Mouse (Mus musculus) heart, embryonic 13.5 days (tissue): Measurements from ENCODE around the gene Aloxe3. TPM values are rescaled to one million over a fixed set of nuclear protein-coding genes. Genes with fewer than 3 reads are reported as not detected.

Experiments
- ATAC-seq: fragments of 200-750 bp; cut with Nextera tagmentation; 2 replicates; pipeline ENCODE4 v1.8.0; 2017; ENCODE audit warnings: moderate TSS enrichment; ENCODE audit not compliant: insufficient number of reproducible peaks, low FRiP score, low TSS enrichment; ENCODE audit errors: extremely low read depth
- H3K27ac ChIP-seq: fragments of 300-500 bp; sonication (generic); replicated peaks from 2 replicates; pipeline ENCODE4 v1.5.1; 2015; ENCODE audit warnings: moderate library complexity, mild to moderate bottlenecking, inconsistent platforms
- H3K27me3 ChIP-seq: fragments of 300-500 bp; sonication (generic); replicated peaks from 2 replicates; pipeline ENCODE4 v1.6.1; 2015; ENCODE audit warnings: mild to moderate bottlenecking, inconsistent platforms
- H3K36me3 ChIP-seq: fragments of 300-500 bp; sonication (generic); 2 replicates; pipeline ENCODE4 v1.6.1; 2015; ENCODE audit warnings: mild to moderate bottlenecking, inconsistent platforms
- H3K4me1 ChIP-seq: fragments of 300-500 bp; sonication (generic); 2 replicates; pipeline ENCODE4 v1.6.1; 2015; ENCODE audit warnings: inconsistent platforms
- H3K4me2 ChIP-seq: fragments of 300-500 bp; sonication (generic); 2 replicates; pipeline ENCODE4 v1.6.1; 2015; ENCODE audit warnings: inconsistent platforms, mild to moderate bottlenecking, moderate library complexity
- H3K4me3 ChIP-seq: fragments of 300-500 bp; sonication (generic); 2 replicates; pipeline ENCODE4 v1.5.1; 2015; ENCODE audit warnings: moderate library complexity, mild to moderate bottlenecking, inconsistent platforms
- H3K9ac ChIP-seq: fragments of 300-500 bp; sonication (generic); 2 replicates; pipeline ENCODE4 v1.6.1; 2015; ENCODE audit warnings: inconsistent platforms, mild to moderate bottlenecking, moderate library complexity
- H3K9me3 ChIP-seq: fragments of 300-500 bp; sonication (generic); 2 replicates; pipeline ENCODE4 v1.6.1; 2016; ENCODE audit warnings: inconsistent platforms
- WGBS: fragments of 180-500 bp; shearing (Covaris S2); methylation state at CpG from one replicate; pipeline ENCODE4 v1.1.7; 2015; ENCODE audit warnings: mixed read lengths; 5-methylcytosine and 5-hydroxymethylcytosine counted together
- polyA plus RNA-seq: library from polyadenylated mRNA; unstranded; fragments of >200 nt; fragmentation: Nextera tagmentation; extraction: Ambion mirVana; gene quantifications from 2 replicates; pipeline ENCODE4 v1.2.1, GENCODE M21; 2015

The Aloxe3 gene
- polyA plus RNA-seq, 1 experiment from 2014 or later, result 0.13 TPM

GRCm38 (mm10) chr11:69102403-69102725 is 23.3 kb upstream of the Aloxe3 start:
- ATAC-seq, result no peak
- H3K9me3 ChIP-seq, result no peaks in the 10 kb centered on the region
- H3K9ac ChIP-seq, result no peak overlapping the region
- no peak overlapping the region for H3K27ac ChIP-seq
- no peak overlapping the region for H3K4me2 ChIP-seq
- peaks cover 70% of the 10 kb centered on the region for H3K36me3 ChIP-seq
- no peaks in the 10 kb centered on the region for H3K27me3 ChIP-seq
- 90% methylated on average over 7 of the region's 7 CpGs for whole genome bisulfite sequencing
- no peak overlapping the region for H3K4me3 ChIP-seq
- peaks cover 36% of the 10 kb centered on the region for H3K4me1 ChIP-seq

- H3K4me3 ChIP-seq, result no peak overlapping the region
- H3K27ac ChIP-seq, result no peak overlapping the region
- H3K36me3 ChIP-seq, result peaks cover 77% of the 10 kb centered on the region
- no peak overlapping the region for H3K9ac ChIP-seq
- H3K4me1 ChIP-seq, result peaks cover 28% of the 10 kb centered on the region
- no peak for ATAC-seq
- no peak overlapping the region for H3K4me2 ChIP-seq
- H3K9me3 ChIP-seq, result no peaks in the 10 kb centered on the region
- 93% methylated on average over 14 of the region's 14 CpGs for WGBS
- H3K27me3 ChIP-seq, result no peaks in the 10 kb centered on the region
Observed at GRCm38 (mm10) chr11:69103121-69103520, 22.6 kb upstream of the Aloxe3 start.

GRCm38 (mm10) chr11:69103531-69104435 is 21.9 kb upstream of the Aloxe3 start:
- Histone ChIP-seq H3K4me2 (no peak overlapping the region), H3K4me1 (peaks cover 21% of the 10 kb centered on the region), H3K9me3 (no peaks in the 10 kb centered on the region), H3K27ac (no peak overlapping the region), H3K4me3 (no peak overlapping the region), H3K27me3 (no peaks in the 10 kb centered on the region), H3K9ac (0 out of 2 replicates have a peak overlapping the region, but pooled peaks have one; percentile 7), H3K36me3 (peaks cover 84% of the 10 kb centered on the region)
- WGBS, result 91% methylated on average over 15 of the region's 15 CpGs
- no peak for ATAC-seq

DNA sequence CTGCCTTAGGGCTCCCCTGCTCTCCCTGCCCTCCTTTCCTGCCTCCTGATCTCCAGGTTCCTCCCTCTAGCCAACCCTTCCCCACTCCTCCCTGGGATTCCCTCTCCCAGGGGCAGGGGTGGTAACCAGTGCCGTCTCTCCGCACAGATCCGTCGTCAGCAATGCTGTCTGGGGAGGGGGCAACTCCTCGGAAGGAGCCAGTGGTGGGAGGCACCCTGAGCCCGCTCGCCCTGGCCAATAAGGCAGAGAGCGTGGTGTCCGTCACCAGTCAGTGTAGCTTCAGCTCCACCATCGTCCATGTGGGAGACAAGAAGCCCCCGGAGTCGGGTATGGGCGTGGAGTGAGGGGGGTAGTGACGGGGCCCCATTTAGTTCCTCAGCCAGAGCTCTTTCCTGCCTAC is 21.2 kb upstream of the Aloxe3 start:
- Histone ChIP-seq H3K4me3 (no peak overlapping the region), H3K9ac (no peak overlapping the region)

GRCm38 (mm10) chr11:69105227-69105626 is 20.5 kb upstream of the Aloxe3 start:
- Histone ChIP-seq H3K27me3 (no peaks in the 10 kb centered on the region), H3K4me1 (peaks cover 19% of the 10 kb centered on the region), H3K4me2 (no peak overlapping the region), H3K4me3 (no peak overlapping the region), H3K9ac (0 out of 2 replicates have a peak overlapping the region, but pooled peaks have one; percentile 50), H3K27ac (no peak overlapping the region), H3K9me3 (no peaks in the 10 kb centered on the region), H3K36me3 (peaks cover 95% of the 10 kb centered on the region)
- ATAC-seq, result no peak
- 82% methylated on average over 6 of the region's 6 CpGs for WGBS

More for the DNA sequence above, 21.2 kb upstream of the Aloxe3 start:
- peaks cover 91% of the 10 kb centered on the region for H3K36me3 ChIP-seq
- ATAC-seq, result no peak
- H3K9me3 ChIP-seq, result no peaks in the 10 kb centered on the region
- H3K4me1 ChIP-seq, result peaks cover 17% of the 10 kb centered on the region
- no peak overlapping the region for H3K27ac ChIP-seq
- no peak overlapping the region for H3K4me2 ChIP-seq
- WGBS, result 88% methylated on average over 13 of the region's 14 CpGs
- no peaks in the 10 kb centered on the region for H3K27me3 ChIP-seq

DNA sequence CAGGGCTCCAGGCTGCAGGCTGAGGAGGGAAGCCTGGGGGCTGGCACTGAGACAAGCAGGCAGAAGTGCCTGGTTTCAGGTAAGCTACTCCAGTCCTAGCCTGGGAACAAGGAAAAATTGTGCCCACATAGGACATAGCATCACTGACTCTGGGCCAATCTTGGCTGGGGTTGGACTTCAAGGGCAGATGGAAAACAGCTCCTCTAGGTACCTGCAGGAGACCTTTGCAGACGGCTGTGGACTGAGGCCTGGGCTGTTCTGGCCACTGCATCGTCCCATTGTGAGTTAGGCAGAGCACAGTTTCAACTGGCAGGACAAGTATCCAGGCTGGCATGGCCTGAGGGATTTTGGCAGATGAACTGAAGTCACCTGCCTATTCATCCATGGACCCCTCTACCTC is 19.9 kb upstream of the Aloxe3 start:
- peaks cover 13% of the 10 kb centered on the region for H3K4me1 ChIP-seq
- H3K9me3 ChIP-seq, result no peaks in the 10 kb centered on the region
- H3K27me3 ChIP-seq, result no peaks in the 10 kb centered on the region
- 83% methylated on average over 2 of the region's 2 CpGs for WGBS
- ATAC-seq, result no peak
- H3K27ac ChIP-seq, result no peak overlapping the region
- H3K4me3 ChIP-seq, result no peak overlapping the region
- H3K36me3 ChIP-seq, result peaks cover 91% of the 10 kb centered on the region
- H3K4me2 ChIP-seq, result no peak overlapping the region
- peak overlapping the region; percentile 10; the same call in 1 of the 2 replicates for H3K9ac ChIP-seq

DNA sequence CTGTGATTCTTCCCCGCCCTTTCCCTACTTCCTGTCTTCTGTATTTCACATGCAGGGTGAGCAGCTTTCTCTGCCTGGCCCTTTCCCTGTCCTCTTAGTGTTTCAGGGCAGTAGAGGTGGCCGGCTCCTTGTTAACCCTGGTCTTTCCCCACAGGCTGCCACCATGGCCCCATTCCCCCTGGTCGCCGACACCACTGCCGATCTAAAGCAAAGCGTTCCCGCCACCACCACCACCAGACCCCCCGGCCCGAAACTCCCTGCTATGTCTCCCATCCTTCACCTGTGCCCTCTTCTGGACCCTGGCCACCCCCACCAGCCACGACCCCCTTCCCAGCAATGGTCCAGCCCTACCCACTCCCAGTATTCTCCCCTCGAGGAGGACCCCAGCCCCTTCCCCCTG is 19.4 kb upstream of the Aloxe3 start:
- Histone ChIP-seq H3K4me2 (no peak overlapping the region), H3K9me3 (no peaks in the 10 kb centered on the region), H3K4me3 (no peak overlapping the region), H3K9ac (no peak overlapping the region), H3K27me3 (no peaks in the 10 kb centered on the region), H3K27ac (no peak overlapping the region), H3K4me1 (peaks cover 11% of the 10 kb centered on the region), H3K36me3 (peaks cover 86% of the 10 kb centered on the region)
- WGBS, result 90% methylated on average over 11 of the region's 11 CpGs
- ATAC-seq, result no peak

DNA sequence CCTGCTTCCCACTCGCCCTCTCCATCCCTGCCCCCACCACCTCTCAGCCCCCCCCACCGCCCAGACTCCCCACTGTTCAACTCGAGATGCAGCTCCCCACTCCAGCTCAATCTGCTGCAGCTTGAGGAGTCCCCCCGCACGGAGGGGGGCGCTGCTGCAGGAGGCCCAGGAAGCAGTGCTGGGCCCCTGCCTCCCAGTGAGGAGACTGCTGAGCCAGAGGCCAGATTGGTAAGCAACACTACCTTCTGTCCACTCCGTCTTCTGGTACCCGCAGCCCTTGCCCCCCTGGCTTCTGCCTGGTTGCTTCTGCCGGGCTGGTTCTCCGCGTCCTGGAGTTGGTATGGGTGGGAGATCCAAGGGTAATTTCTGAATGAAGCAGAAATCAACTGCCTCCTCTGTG is 18.9 kb upstream of the Aloxe3 start:
- Histone ChIP-seq H3K9ac (no peak overlapping the region), H3K36me3 (peaks cover 80% of the 10 kb centered on the region), H3K27me3 (no peaks in the 10 kb centered on the region), H3K4me3 (no peak overlapping the region), H3K9me3 (no peaks in the 10 kb centered on the region), H3K4me1 (peaks cover 17% of the 10 kb centered on the region), H3K27ac (no peak overlapping the region), H3K4me2 (no peak overlapping the region)
- WGBS, result 79% methylated on average over 11 of the region's 11 CpGs
- no peak for ATAC-seq

DNA sequence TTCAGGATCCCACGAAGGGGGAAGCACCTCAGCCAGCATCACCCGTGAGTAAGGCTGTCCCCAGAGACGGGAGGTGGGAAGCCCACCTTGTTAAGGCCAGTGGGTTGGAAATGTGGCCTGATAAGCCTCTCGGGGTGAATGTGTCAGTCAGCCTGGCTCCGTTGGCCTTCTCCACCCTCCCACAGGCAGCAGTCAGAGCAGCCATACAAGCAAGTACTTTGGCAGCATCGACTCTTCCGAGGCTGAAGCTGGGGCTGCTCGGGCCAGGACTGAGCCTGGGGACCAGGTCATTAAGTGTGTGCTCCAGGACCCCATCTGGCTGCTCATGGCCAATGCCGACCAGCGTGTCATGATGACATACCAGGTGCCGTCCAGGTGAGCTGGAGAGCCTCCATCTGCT is 18.0 kb upstream of the Aloxe3 start:
- no peak for ATAC-seq
- H3K4me2 ChIP-seq, result no peak overlapping the region
- H3K36me3 ChIP-seq, result peaks cover 72% of the 10 kb centered on the region
- H3K4me1 ChIP-seq, result peaks cover 22% of the 10 kb centered on the region
- H3K9ac ChIP-seq, result no peak overlapping the region
- no peaks in the 10 kb centered on the region for H3K27me3 ChIP-seq
- WGBS, result 81% methylated on average over 11 of the region's 11 CpGs
- H3K4me3 ChIP-seq, result no peak overlapping the region
- H3K9me3 ChIP-seq, result no peaks in the 10 kb centered on the region
- no peak overlapping the region for H3K27ac ChIP-seq

DNA sequence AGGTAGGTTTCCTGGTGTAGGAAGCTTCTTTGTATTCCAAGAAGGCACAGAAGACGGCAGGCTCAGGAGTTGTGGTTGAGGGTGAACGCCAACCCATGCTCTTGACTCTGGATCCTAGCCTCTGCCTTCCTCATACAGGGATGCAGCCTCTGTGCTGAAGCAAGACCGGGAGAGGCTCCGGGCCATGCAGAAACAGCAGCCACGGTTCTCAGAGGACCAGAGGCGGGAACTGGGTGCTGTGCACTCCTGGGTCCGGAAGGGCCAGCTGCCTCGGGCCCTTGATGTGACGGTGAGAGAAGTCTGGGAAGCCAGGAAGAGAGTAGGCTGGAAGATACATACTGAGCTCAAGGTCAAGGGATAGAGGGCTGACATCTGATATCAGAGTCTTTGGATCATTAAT is 17.5 kb upstream of the Aloxe3 start:
- H3K27ac ChIP-seq, result no peak overlapping the region
- ATAC-seq, result no peak
- no peak overlapping the region for H3K4me2 ChIP-seq
- H3K27me3 ChIP-seq, result no peaks in the 10 kb centered on the region
- peaks cover 66% of the 10 kb centered on the region for H3K36me3 ChIP-seq
- H3K4me3 ChIP-seq, result no peak overlapping the region
- whole genome bisulfite sequencing, result 89% methylated on average over 9 of the region's 9 CpGs
- H3K4me1 ChIP-seq, result peaks cover 22% of the 10 kb centered on the region
- no peak overlapping the region for H3K9ac ChIP-seq
- no peaks in the 10 kb centered on the region for H3K9me3 ChIP-seq

DNA sequence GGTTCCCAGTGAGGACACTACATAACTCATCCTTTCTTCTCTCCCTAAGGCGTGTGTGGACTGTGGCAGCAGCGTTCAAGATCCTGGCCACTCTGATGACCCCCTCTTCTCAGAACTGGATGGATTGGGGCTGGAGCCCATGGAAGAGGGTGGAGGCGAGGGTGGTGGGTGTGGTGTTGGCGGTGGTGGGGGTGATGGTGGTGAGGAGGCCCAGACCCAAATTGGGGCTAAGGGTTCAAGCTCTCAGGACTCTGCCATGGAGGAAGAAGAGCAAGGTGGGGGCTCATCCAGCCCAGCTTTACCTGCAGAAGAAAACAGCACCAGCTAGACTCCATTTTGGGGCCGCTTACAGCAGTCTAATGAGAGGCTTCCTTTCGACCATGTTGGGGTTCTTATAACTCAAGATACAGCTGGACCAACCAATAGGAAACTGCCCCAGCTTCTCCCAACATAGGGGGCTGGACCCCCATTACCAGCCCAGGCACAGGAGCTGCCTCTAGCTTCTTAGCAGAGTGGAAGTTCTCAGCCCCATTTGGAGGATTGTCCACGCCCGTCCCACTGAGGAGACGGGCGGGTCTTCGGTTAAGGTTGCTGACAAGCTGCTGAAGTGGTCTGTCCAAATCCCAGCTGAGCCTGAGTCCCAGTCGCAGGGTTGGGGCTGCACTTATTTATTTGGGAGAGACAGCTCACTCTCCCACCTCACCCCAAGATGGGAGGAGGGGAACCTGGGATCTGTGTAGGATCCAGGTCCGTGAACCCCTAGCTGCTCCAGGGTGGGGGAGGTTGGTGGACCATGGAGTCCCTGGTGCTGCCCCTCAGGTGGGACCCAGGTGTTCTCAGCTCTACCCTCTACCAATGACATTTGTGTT is 16.4 kb upstream of the Aloxe3 start:
- H3K9ac ChIP-seq, result no peak overlapping the region
- H3K9me3 ChIP-seq, result no peaks in the 10 kb centered on the region
- peaks cover 22% of the 10 kb centered on the region for H3K4me1 ChIP-seq
- no peak overlapping the region for H3K27ac ChIP-seq
- 74% methylated on average over 13 of the region's 13 CpGs for WGBS
- H3K4me3 ChIP-seq, result no peak overlapping the region
- H3K36me3 ChIP-seq, result peaks cover 56% of the 10 kb centered on the region
- no peak for ATAC-seq
- no peaks in the 10 kb centered on the region; the same call in 1 of the 2 replicates for H3K27me3 ChIP-seq
- peak overlapping the region; percentile 73 for H3K4me2 ChIP-seq
